Mouse (Mus musculus) testis, adult 2 months (tissue): ENCODE data around the gene Filip1. TPM values are rescaled to one million over a fixed set of nuclear protein-coding genes. Genes with fewer than 3 reads are reported as not detected.

ENCODE experiments used
- H3K27ac ChIP-seq: fragments of 200-500 bp; 2 replicates; pipeline ENCODE4 v1.5.1; 2012; ENCODE audit warnings: low read depth, low read length; ENCODE audit not compliant: control insufficient read depth, insufficient read depth
- H3K27me3 ChIP-seq: fragments of 200-500 bp; 2 replicates; pipeline ENCODE4 v1.6.1; 2012; ENCODE audit warnings: mild to moderate bottlenecking, low read length, moderate library complexity; ENCODE audit not compliant: control insufficient read depth, insufficient read depth
- H3K36me3 ChIP-seq: fragments of 200-500 bp; 2 replicates; pipeline ENCODE4 v1.6.1; 2012; ENCODE audit warnings: mild to moderate bottlenecking, low read length; ENCODE audit not compliant: control insufficient read depth, insufficient read depth
- H3K4me1 ChIP-seq: fragments of 200-500 bp; 2 replicates; pipeline ENCODE4 v1.6.1; 2012; ENCODE audit warnings: low read length; ENCODE audit not compliant: control insufficient read depth, insufficient read depth
- H3K4me3 ChIP-seq: fragments of 200-500 bp; 2 replicates; pipeline ENCODE4 v1.5.1; 2012; ENCODE audit warnings: low read depth, mild to moderate bottlenecking, low read length, moderate library complexity, mixed read lengths; ENCODE audit not compliant: control insufficient read depth
- CTCF ChIP-seq: fragments of 200-500 bp; IDR thresholded peaks from 2 replicates; pipeline ENCODE4 v1.5.1; 2012; ENCODE audit warnings: low read depth, mild to moderate bottlenecking, inconsistent platforms, low read length, moderate library complexity; ENCODE audit not compliant: control insufficient read depth, insufficient read depth, insufficient replicate concordance
- POLR2A ChIP-seq: fragments of 200-500 bp; IDR thresholded peaks from 2 replicates; pipeline ENCODE4 v1.6.1; 2012; ENCODE audit warnings: low read depth, mild to moderate bottlenecking, inconsistent platforms, low read length, moderate library complexity; ENCODE audit not compliant: control insufficient read depth
- polyA plus RNA-seq: library from polyadenylated mRNA; depleted of rRNA; stranded (reverse); fragments of >200 nt; gene quantifications from 2 replicates; pipeline ENCODE4 v1.2.3, GENCODE M21; 2012

The Filip1 gene
- polyA plus RNA-seq, 1 experiment = 6.8 TPM

GRCm38 (mm10) chr9:79883139-79883538 is 129.5 kb downstream of the Filip1 start:
- no peak for TF ChIP-seq POLR2A
- TF ChIP-seq CTCF = no peak
- H3K27me3 ChIP-seq = no peaks in the 10 kb centered on the region
- H3K4me1 ChIP-seq = no peaks in the 10 kb centered on the region
- no peak overlapping the region for H3K27ac ChIP-seq
- no peak overlapping the region for H3K4me3 ChIP-seq
- no peaks in the 10 kb centered on the region for H3K36me3 ChIP-seq

- H3K27ac ChIP-seq = no peak overlapping the region
- no peak overlapping the region for H3K4me3 ChIP-seq
- H3K4me1 ChIP-seq = peaks cover 5% of the 10 kb centered on the region
- TF ChIP-seq POLR2A = no peak
- TF ChIP-seq CTCF = no peak
- no peaks in the 10 kb centered on the region for H3K27me3 ChIP-seq
- H3K36me3 ChIP-seq = no peaks in the 10 kb centered on the region
Observed at GRCm38 (mm10) chr9:79880031-79880430, 132.6 kb downstream of the Filip1 start.

- H3K36me3 ChIP-seq = no peaks in the 10 kb centered on the region
- H3K4me1 ChIP-seq = peaks cover 5% of the 10 kb centered on the region
- H3K27me3 ChIP-seq = no peaks in the 10 kb centered on the region
- no peak overlapping the region for H3K27ac ChIP-seq
- TF ChIP-seq POLR2A (no peak), CTCF (no peak)
- H3K4me3 ChIP-seq = peak overlapping the region; percentile 55
Observed at GRCm38 (mm10) chr9:79875522-79876131, 137.0 kb downstream of the Filip1 start.

- Histone ChIP-seq H3K4me3 (no peak overlapping the region), H3K27ac (no peak overlapping the region), H3K27me3 (no peaks in the 10 kb centered on the region), H3K36me3 (no peaks in the 10 kb centered on the region), H3K4me1 (peaks cover 5% of the 10 kb centered on the region)
- TF ChIP-seq CTCF = no peak
- no peak for TF ChIP-seq POLR2A
Observed at GRCm38 (mm10) chr9:79872598-79872997, 140.1 kb downstream of the Filip1 start.

GRCm38 (mm10) chr9:79869512-79869911 is 143.1 kb downstream of the Filip1 start:
- Histone ChIP-seq H3K36me3 (no peaks in the 10 kb centered on the region), H3K27me3 (no peaks in the 10 kb centered on the region), H3K4me3 (no peak overlapping the region), H3K27ac (no peak overlapping the region), H3K4me1 (no peaks in the 10 kb centered on the region)
- TF ChIP-seq CTCF (no peak), POLR2A (no peak)

- H3K4me3 ChIP-seq = no peak overlapping the region
- no peak; the same call in 1 of the 2 replicates for TF ChIP-seq CTCF
- TF ChIP-seq POLR2A = no peak
Observed at GRCm38 (mm10) chr9:79865998-79866397, 146.7 kb downstream of the Filip1 start.

GRCm38 (mm10) chr9:79862544-79862943 is 150.1 kb downstream of the Filip1 start:
- TF ChIP-seq CTCF = no peak
- no peak for TF ChIP-seq POLR2A
- H3K27ac ChIP-seq = no peak overlapping the region
- H3K4me3 ChIP-seq = no peak overlapping the region
- H3K36me3 ChIP-seq = no peaks in the 10 kb centered on the region
- H3K4me1 ChIP-seq = no peaks in the 10 kb centered on the region
- no peaks in the 10 kb centered on the region for H3K27me3 ChIP-seq

More at GRCm38 (mm10) chr9:79865998-79866397, 146.7 kb downstream of the Filip1 start:
- Histone ChIP-seq H3K27me3 (no peaks in the 10 kb centered on the region), H3K4me1 (no peaks in the 10 kb centered on the region), H3K27ac (no peak overlapping the region), H3K36me3 (no peaks in the 10 kb centered on the region)

GRCm38 (mm10) chr9:79847099-79847498 is 165.6 kb downstream of the Filip1 start:
- Histone ChIP-seq H3K4me1 (no peaks in the 10 kb centered on the region), H3K36me3 (no peaks in the 10 kb centered on the region), H3K27me3 (no peaks in the 10 kb centered on the region), H3K4me3 (no peak overlapping the region), H3K27ac (no peak overlapping the region)
- TF ChIP-seq CTCF (no peak), POLR2A (no peak)
